Mouse (Mus musculus) erythroblast, adult 5-6 weeks (primary cell): Measurements from ENCODE around the gene Gemin7. TPM values are rescaled to one million over a fixed set of nuclear protein-coding genes. Genes with fewer than 3 reads are reported as not detected.

ENCODE experiments used
- ATAC-seq: replicated peaks from 2 replicates; pipeline ENCODE4 v1.8.0; 2016; ENCODE audit warnings: moderate number of reproducible peaks, mild to moderate bottlenecking, moderate TSS enrichment, inconsistent platforms; ENCODE audit not compliant: poor library complexity, low FRiP score, severe bottlenecking
- total RNA-seq, 2 experiments: library from RNA; stranded (forward) in 1 of 2; stranded (reverse) in 1 of 2; fragments of 150-400 nt in 1 of 2; fragments of 200-764, 138-1000 nt in 1 of 2; gene quantifications; 2 replicates each; pipeline versions ENCODE4 v1.2.3 to v1.2.4; 2015 to 2017; ENCODE audit warnings: low replicate concordance in 2 of 2

Gene Gemin7
- total RNA-seq, 2 experiments from 2014 or later = 10.2 to 46.7 TPM

DNA sequence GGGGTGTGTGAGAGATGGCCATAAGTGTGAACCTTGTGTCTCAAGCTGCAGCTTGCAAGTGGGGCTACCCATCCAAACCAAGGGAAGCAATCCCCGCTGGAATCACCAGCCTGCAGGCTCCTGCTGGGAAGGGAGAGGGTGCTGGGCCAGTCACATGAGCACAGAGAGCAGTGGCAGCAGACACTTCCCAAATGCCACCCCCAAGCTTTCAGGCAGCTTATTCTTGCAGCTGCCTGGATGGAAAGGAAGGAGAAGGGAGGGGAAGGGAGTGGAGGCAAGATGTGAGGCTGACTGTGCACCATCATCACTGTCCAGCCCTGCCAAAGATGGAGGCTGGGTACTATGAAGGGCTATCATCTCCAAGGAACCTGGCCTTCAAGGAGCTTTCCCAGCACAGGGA lies 23.2 kb downstream of the Gemin7 start:
- ATAC-seq = no peak

DNA sequence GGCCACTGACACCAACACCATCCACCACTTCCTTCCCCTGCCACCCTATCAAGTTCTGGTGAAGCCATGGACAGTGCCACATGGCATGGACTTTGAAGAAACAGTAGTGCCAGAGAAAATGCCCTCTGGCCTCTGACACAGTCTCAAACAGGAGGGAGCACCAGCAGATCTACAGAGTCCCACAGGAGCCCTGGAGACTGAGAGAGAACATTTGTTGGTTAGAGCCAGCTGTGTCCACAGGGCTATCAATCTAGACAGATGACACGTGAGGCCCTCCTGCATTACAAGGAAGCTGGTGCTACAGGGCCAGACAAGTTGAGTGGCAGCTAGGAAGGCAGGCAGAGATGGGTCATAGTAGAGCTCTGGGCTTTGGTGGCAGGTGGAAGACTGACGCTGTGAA lies 25.0 kb downstream of the Gemin7 start:
- ATAC-seq = no peak

- no peak for ATAC-seq
These were observed 25.8 kb downstream of the Gemin7 start for GRCm38 (mm10) chr7:19551634-19552033.

- no peak for ATAC-seq
These were observed 28.0 kb downstream of the Gemin7 start for GRCm38 (mm10) chr7:19549394-19549793.

DNA sequence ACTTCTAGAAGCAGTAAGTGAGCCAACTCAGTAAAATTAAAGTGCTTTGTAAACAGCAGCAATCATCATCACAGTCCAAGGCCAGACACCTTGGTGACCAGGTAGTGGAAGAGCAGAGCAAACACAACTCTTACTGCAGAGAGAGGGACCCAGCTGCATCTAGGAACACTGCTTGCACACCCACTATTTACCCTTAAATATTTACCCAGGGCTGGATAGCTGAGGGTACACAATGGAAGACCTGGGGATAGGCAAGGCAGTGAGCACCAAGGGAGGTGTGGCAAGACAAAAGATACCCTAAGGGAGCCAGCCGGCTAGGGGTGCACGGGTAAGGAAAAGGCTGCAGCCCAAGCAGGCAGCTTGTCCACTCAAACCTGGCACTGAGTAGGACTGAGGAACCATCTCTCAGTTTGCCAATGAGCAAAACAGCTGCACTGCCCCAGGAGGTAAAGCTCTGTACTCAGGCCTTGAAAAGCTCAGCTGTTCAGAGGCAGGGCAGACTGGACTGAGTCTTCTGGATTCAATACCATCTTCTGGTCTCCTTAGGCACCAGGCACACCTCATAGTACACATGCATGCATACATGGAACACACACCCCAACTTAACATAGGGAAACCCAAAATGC lies 29.9 kb downstream of the Gemin7 start:
- ATAC-seq = no peak

GRCm38 (mm10) chr7:19546007-19546406 lies 31.4 kb downstream of the Gemin7 start:
- no peak for ATAC-seq

DNA sequence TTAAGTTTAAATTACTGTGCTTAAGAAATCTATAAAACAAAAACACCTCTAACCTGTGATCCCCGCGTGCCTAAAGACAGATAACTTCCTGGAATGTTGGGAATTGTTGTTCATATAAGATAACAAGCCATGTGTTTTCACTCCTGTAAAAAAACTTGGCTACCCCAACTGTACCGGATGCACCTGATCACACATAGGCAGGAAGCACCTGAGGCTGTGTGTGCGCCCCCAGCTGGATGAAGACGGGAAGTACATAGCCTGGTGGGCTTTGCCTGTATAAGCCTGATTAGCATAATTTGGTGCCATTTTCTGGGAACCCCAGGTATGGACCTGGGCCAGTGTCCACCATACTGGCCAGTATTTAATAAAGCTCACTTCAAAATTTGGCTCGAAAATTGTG lies 33.8 kb downstream of the Gemin7 start:
- no peak for ATAC-seq

GRCm38 (mm10) chr7:19542155-19542691 lies 35.2 kb downstream of the Gemin7 start:
- ATAC-seq = no peak

DNA sequence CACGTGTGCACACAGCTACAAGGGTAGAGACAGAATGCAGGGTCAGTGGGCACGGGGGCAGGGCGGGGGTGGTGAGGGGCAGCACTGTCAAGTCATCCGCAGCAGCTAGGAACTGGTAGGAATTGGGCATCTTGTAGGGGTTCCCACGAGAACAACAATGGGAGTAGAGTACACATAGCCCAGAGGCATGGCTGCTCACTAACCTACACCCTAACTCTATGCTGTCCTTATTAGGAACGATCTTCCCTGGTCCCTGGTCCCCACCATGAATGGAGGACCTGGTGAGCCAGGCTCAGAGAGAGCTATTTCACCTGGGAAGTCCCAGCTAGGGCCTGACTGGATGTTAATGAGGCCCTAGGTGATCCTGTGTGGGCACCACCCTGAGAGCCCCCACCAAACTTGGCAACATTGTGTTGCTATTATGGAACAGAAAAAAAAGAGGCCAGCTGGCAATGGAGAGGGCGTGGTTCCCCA lies 35.7 kb downstream of the Gemin7 start:
- ATAC-seq = no peak

DNA sequence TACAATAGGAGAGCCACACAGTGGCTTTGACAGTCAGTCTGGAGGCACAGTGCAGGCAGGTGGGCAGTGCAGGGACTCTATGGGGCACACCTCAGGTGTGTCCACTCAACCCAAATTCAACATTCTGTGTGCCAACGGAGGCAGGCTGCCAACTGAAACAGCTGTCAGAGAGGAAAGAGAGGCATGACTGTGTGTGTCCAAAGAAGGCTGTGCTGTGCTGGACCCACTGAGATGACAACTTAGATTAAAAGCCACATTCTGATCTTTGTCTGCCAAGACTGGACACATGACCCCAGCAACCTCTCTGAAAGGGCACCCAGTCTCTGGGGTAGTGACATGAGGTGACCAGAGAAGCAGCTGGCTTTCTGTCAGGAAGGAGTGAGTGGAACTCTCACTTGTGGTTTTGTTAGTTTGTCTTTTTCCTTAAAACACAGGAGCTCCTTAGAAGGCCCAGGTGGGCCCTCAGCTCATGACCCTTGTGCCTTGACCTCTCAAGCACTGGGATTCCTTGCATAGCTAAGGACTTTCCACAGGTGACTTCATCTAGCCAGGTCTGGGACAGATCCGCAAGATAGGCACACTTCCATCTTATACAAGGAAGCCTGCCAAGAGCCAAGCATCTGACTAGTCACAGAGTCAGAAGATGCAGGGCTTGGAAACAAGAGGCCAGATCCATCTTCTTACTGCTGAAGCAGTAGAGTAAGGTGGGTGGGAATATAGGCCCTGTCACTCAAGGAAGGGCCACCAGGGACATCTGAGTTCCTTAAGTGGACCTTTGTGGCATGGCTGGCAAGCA lies 36.4 kb downstream of the Gemin7 start:
- ATAC-seq = no peak

- no peak for ATAC-seq
These were observed 42.7 kb downstream of the Gemin7 start for GRCm38 (mm10) chr7:19534676-19535075.

GRCm38 (mm10) chr7:19532240-19532639 lies 45.2 kb downstream of the Gemin7 start:
- ATAC-seq = no peak

DNA sequence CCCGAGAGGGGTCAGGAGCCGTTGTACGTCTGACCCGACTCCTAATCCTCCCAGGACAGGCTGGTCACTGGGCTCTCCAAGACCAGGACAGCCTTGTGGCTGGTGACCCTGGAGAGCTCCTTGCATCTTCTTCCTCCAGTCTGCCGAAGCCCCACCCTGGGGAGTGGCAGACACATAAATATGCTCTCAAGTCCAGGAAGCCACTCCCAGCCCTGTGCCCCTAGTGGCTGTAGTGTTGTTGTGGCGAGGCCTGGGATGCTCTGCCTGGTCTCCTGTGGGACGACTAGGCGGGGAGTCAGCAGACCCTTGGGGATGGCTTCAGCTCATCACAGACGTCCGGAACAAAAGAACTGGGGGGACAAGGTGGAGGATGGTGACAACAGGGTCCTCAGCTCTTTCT lies 46.3 kb downstream of the Gemin7 start:
- ATAC-seq = no peak

DNA sequence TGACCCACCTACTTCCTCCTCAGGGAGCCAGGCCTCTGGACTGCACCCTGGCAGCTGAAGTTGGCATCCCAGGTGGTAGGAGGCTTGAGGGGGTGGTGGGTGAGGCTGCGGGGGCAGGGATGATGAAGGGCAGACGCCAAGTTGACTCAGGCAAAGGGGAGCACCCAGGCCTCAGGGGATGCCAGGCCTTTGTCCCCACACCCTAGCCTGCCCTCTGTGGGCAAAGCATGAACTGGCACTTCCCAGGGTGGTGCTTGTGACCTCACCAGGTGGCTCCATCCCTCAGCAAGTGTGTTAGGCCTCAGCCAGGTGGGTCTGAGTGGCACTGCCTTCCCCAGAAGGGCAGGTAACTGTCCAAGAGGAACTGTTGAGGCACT lies 52.3 kb downstream of the Gemin7 start:
- no peak for ATAC-seq

GRCm38 (mm10) chr7:19524420-19525104 lies 52.8 kb downstream of the Gemin7 start:
- no peak for ATAC-seq

GRCm38 (mm10) chr7:19523757-19524419 lies 53.5 kb downstream of the Gemin7 start:
- ATAC-seq = no peak

GRCm38 (mm10) chr7:19523017-19523756 lies 54.2 kb downstream of the Gemin7 start:
- no peak for ATAC-seq

DNA sequence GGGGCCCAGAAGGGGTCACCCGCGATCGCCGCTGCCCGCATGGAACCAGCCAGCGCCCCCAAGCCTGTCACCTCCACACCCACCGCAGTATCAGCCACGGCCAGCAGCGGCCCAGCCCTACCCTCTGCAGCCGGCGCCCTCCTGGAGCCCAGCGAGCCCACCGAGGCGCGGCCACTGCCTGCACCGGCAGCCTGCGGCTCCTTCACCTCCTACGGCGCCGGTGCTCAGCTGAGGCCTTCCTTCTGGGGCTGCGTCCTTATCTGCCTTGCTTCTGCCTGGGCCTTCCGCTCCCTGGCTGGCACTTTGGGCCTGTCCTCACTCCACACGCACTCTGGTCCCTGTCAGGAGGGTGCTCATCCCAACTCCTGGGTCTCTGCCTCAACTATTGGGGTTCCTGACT lies 57.4 kb downstream of the Gemin7 start:
- no peak for ATAC-seq

DNA sequence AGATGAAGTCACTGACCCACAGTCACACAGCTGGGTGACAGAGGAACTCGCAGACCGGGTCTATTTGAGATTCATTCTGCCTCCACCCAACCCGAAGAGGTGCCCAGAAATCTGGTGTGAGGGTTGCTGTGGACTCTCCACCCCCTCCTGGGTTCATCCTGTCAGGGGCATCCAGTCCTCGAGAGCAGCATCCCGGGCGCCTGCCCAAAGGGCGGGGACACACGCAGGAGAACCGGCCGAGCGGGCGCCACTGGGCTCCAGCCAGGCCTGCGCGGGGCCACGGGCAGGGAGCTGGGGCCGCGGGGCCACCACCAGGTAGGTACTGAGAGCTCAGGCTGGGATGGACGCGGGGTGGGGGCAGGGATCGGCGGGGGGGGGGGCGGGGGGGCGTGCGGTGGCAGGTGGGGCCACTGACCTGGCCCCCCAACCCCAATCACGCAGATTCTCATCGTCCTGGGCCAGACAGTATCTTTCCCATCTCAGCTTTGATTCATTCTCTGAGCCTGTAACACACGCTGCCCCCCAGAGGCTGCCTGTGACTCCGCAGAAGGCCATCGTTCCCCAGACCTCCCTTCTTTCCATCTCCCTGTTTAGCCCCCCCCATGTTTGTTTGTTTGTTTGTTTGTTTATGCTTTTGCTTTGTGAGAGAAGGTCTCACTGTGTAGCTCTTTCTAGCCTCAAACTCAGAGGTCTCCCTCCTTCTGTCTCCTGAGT lies 59.6 kb downstream of the Gemin7 start, which contains the start of gene Nkpd1:
Gene Nkpd1 (plus strand): TSS at position 187 of the 714 bp plus-strand sequence.
- ATAC-seq = no peak
